Mouse (Mus musculus): Measurements from ENCODE around the gene Gm47985. TPM values are rescaled to one million over a fixed set of nuclear protein-coding genes. Genes with fewer than 3 reads are reported as not detected.

The Gm47985 gene
- total and polyA plus RNA-seq, 3 experiments: not detected

DNA sequence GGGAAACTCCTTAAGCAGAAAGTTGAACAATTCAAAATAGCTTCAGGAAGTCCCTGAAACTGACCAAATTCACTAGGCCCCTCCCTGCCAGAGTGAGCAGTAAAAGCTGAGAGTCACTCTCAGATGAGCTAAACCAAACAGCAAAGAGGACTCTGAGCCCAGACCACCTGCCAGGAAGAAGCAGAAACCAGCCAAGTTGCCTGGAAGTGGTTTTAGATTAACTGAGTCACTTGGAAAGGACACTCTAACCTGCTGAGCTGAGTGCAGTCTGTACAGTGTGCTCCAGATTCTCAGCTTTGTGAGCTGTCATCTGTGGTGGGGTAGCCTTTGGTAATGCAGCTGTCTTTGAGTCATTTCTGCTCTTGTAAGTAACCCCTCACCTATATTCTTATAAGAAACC, 34.5 kb upstream of the Gm47985 start:
- Histone ChIP-seq H3K9me3 (replicated peaks; ENCODE audit: low read length) (peaks cover 3% of the 10 kb centered on the region), H3K36me3 (replicated peaks in 1 of 2; ENCODE audit: control insufficient read depth in 1 of 2, insufficient read depth in 1 of 2, low read length in 1 of 2) (no peaks in the 10 kb centered on the region), H3K9ac (ENCODE audit: insufficient read depth, low read depth) (no peak overlapping the region), H3K4me1 (ENCODE audit: control insufficient read depth in 1 of 2, insufficient read depth in 2 of 2) (no peaks in the 10 kb centered on the region), H3K4me2 (ENCODE audit: insufficient read depth, low read depth, poor library complexity, severe bottlenecking) (no peak overlapping the region), H3K79me2 (replicated peaks; ENCODE audit: control insufficient read depth, extremely low read depth, insufficient read depth, poor library complexity, severe bottlenecking) (no peaks in the 10 kb centered on the region), H3K27ac (ENCODE audit: insufficient read depth, low read depth) (no peak overlapping the region), H3K4me3 (replicated peaks in 1 of 3; ENCODE audit: low read depth in 2 of 3, low read length in 2 of 3, poor library complexity in 1 of 3) (no peak overlapping the region), H3K27me3 (replicated peaks) (no peaks in the 10 kb centered on the region)
- in situ Hi-C loops (cut with MboI; ENCODE audit: low pct_ligation_motif_present, low pct_unique_long_range_greater_than_20kb, low sequenced_read_pairs) (no loop called here), dilution Hi-C loops (cut with MboI; ENCODE audit: extremely low pct_ligation_motif_present, extremely low pct_unique_long_range_greater_than_20kb, low sequenced_read_pairs) (no loop called here)
- no peak for TF ChIP-seq ZNF384 (IDR thresholded peaks at IDR 0.05; ENCODE audit: low read depth, low read length)
- TF ChIP-seq JUND (conservative IDR thresholded peaks at IDR 0.05; ENCODE audit: low read depth, low read length): no peak
- no peak for TF ChIP-seq IRF4 (IDR thresholded peaks at IDR 0.05; ENCODE audit: low read depth, low read length)
- no peak for TF ChIP-seq MEF2A (IDR thresholded peaks at IDR 0.05; ENCODE audit: borderline replicate concordance, low read depth, low read length)
- no peak for TF ChIP-seq POLR2AphosphoS2 (IDR thresholded peaks at IDR 0.05; ENCODE audit: low read depth, low read length)
- no peak for TF ChIP-seq MAZ (IDR thresholded peaks at IDR 0.05; ENCODE audit: low read depth, low read length)
- no peak for TF ChIP-seq SIN3A (IDR thresholded peaks at IDR 0.05; ENCODE audit: low read length)
- TF ChIP-seq RAD21 (IDR thresholded peaks at IDR 0.05; ENCODE audit: low read depth, low read length): no peak
- TF ChIP-seq BHLHE40 (IDR thresholded peaks at IDR 0.05; ENCODE audit: low read depth, low read length): no peak
- TF ChIP-seq NELFE (IDR thresholded peaks at IDR 0.05; ENCODE audit: low read depth, low read length): no peak
- no peak for TF ChIP-seq CTCF (conservative IDR thresholded peaks at IDR 0.05 in 1 of 2, IDR thresholded peaks at IDR 0.05 in 1 of 2; ENCODE audit: low read depth in 2 of 2, low read length in 2 of 2)
- no peak for TF ChIP-seq TCF12 (IDR thresholded peaks at IDR 0.05; ENCODE audit: low read depth, low read length)
- TF ChIP-seq TBP (conservative IDR thresholded peaks at IDR 0.05; ENCODE audit: low read depth, low read length): no peak
- TF ChIP-seq ZC3H11A (IDR thresholded peaks at IDR 0.05; ENCODE audit: low read depth, low read length): no peak
- TF ChIP-seq CHD1 (IDR thresholded peaks at IDR 0.05; ENCODE audit: low read depth, low read length): no peak
- no peak for TF ChIP-seq HCFC1 (IDR thresholded peaks at IDR 0.05; ENCODE audit: low read depth, low read length)
- no peak for TF ChIP-seq POLR2A (IDR thresholded peaks at IDR 0.05; ENCODE audit: low read depth, low read length)
- no peak for TF ChIP-seq UBTF (IDR thresholded peaks at IDR 0.05; ENCODE audit: low read depth, low read length)
- no peak for TF ChIP-seq ZKSCAN1 (IDR thresholded peaks at IDR 0.05; ENCODE audit: borderline replicate concordance, low read depth, low read length)
- no peak for DNase-seq (ENCODE audit: extremely low read depth)

DNA sequence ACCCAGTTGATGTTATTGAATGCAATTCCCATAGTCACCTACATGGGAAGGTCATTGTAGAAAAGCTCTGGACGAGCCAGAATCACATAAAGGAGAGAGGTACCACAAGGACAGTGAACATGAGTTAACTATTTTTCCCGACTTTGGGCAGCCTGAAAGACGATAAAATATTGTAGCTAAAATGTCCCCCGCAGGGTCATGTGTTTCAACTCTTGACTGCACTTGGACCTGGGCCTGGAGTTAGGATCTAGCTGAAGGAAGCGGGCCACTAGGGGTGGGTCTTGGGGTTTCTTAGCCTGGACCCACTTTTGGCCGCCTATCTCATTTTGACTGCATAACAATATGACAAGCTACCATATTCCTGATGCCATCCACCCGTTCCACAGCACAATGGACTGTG, 32.1 kb upstream of the Gm47985 start:
- no peak for DNase-seq (ENCODE audit: extremely low read depth)
- Histone ChIP-seq H3K36me3 (replicated peaks in 1 of 2; ENCODE audit: control insufficient read depth in 1 of 2, insufficient read depth in 1 of 2, low read length in 1 of 2) (no peaks in the 10 kb centered on the region), H3K27me3 (replicated peaks) (no peaks in the 10 kb centered on the region), H3K27ac (ENCODE audit: insufficient read depth, low read depth) (no peak overlapping the region), H3K9ac (ENCODE audit: insufficient read depth, low read depth) (no peak overlapping the region), H3K4me2 (ENCODE audit: insufficient read depth, low read depth, poor library complexity, severe bottlenecking) (no peak overlapping the region), H3K9me3 (replicated peaks; ENCODE audit: low read length) (peaks cover 3% of the 10 kb centered on the region), H3K4me1 (ENCODE audit: control insufficient read depth in 1 of 2, insufficient read depth in 2 of 2) (no peaks in the 10 kb centered on the region), H3K4me3 (replicated peaks in 1 of 3; ENCODE audit: low read depth in 2 of 3, low read length in 2 of 3, poor library complexity in 1 of 3) (no peak overlapping the region), H3K79me2 (replicated peaks; ENCODE audit: control insufficient read depth, extremely low read depth, insufficient read depth, poor library complexity, severe bottlenecking) (no peaks in the 10 kb centered on the region)
- dilution Hi-C loops (cut with MboI; ENCODE audit: extremely low pct_ligation_motif_present, extremely low pct_unique_long_range_greater_than_20kb, low sequenced_read_pairs) (no loop called here), in situ Hi-C loops (cut with MboI; ENCODE audit: low pct_ligation_motif_present, low pct_unique_long_range_greater_than_20kb, low sequenced_read_pairs) (no loop called here)
- TF ChIP-seq PAX5 (IDR thresholded peaks at IDR 0.05; ENCODE audit: low read length) (no peak), CTCF (conservative IDR thresholded peaks at IDR 0.05 in 1 of 2, IDR thresholded peaks at IDR 0.05 in 1 of 2; ENCODE audit: low read depth in 2 of 2, low read length in 2 of 2) (no peak), ZKSCAN1 (IDR thresholded peaks at IDR 0.05; ENCODE audit: borderline replicate concordance, low read depth, low read length) (no peak), CHD2 (IDR thresholded peaks at IDR 0.05; ENCODE audit: low read length) (no peak), JUND (conservative IDR thresholded peaks at IDR 0.05; ENCODE audit: low read depth, low read length) (no peak), ELF1 (IDR thresholded peaks at IDR 0.05; ENCODE audit: low read depth, low read length) (no peak), ZC3H11A (IDR thresholded peaks at IDR 0.05; ENCODE audit: low read depth, low read length) (no peak), USF2 (conservative IDR thresholded peaks at IDR 0.05; ENCODE audit: low read depth, low read length) (no peak), UBTF (IDR thresholded peaks at IDR 0.05; ENCODE audit: low read depth, low read length) (no peak), MYC (IDR thresholded peaks at IDR 0.05; ENCODE audit: low read depth, low read length) (no peak), MAFK (IDR thresholded peaks at IDR 0.05; ENCODE audit: insufficient replicate concordance, low read length) (no peak), RCOR1 (conservative IDR thresholded peaks at IDR 0.05; ENCODE audit: low read depth, low read length) (no peak), HCFC1 (IDR thresholded peaks at IDR 0.05; ENCODE audit: low read depth, low read length) (no peak), USF1 (IDR thresholded peaks at IDR 0.05; ENCODE audit: low read depth, low read length) (no peak), SIN3A (IDR thresholded peaks at IDR 0.05; ENCODE audit: low read length) (no peak), BHLHE40 (IDR thresholded peaks at IDR 0.05; ENCODE audit: low read depth, low read length) (no peak), ZNF384 (IDR thresholded peaks at IDR 0.05; ENCODE audit: low read depth, low read length) (no peak), GABPA (IDR thresholded peaks at IDR 0.05; ENCODE audit: insufficient replicate concordance, low read depth, low read length) (no peak)
